Mouse (Mus musculus): ENCODE measurements around the gene Shroom2. TPM values are rescaled to one million over a fixed set of nuclear protein-coding genes. Genes with fewer than 3 reads are reported as not detected.

The Shroom2 gene
- total RNA-seq, 2 experiments from 2014 or later: 1.0 to 1.8 TPM

DNA sequence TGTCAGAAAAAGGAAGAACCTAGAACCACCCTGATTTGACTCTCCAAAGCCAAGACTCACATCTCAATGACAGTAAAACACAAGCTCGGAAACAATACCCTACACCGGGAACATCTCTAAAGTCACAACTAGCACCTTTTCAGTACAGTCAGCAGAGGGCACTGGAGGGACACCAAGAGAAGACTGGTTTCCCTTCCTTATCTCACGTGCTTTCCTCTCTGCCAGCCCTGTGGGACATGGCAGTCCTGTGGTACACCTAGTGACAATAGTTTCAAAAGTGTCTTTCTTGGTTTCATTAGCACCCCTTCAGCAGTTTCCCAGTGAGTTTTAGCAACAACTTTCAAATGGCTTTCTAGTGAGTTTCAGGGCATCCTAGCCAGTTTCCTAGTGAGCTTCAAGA, 63.9 kb downstream of the Shroom2 start:
- DNase-seq: no peak
- intact Hi-C loops (cut with DNase I): loop anchor here (5.0 to 10.0 kb wide), 2 partner anchors 109 to 1977 kb away; no protein-coding TSS in a partner anchor

DNA sequence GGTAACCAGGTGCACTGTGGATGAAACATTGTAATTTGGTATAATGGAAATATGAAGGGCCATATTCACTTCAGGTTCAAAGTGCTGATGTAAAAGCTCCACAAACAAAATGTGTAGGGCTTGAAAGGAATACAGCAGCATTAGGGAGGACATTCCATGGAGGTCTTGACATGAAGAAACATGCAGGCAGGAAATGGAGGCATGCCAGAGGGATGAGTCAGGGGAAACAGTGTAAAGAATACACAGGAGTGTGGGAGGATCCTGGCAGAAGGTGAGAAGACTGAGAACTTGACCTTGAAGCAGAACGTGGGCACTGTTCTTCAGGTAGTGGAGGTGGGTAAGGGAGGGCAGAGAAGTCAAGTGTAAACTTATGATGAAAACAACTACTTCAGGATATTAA, 65.6 kb downstream of the Shroom2 start:
- intact Hi-C loops (cut with DNase I): loop anchor here (10.0 kb wide), 1 partner anchor 111 kb away; no protein-coding TSS in a partner anchor

DNA sequence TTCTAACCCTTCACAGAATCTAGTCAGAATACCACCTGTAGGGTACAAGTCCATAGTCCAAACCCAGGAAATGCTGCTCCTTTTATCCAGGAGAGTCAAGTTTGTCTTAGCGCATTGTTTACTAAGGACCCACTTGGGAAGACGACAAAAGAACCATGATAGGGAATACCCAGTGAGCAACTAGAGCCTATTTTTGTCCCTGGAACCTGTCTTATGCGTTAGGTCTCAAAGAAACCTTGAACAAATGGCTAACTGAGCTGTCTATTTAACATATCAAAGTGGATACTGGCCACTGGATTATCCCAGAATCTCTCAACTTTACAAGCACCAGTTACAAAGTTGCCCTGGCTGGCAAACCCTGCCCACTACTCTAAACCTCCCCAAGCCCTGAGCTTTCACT, 67.6 kb downstream of the Shroom2 start:
- DNase-seq: no peak
- intact Hi-C loops (cut with DNase I): loop anchor here (10.0 kb wide), 1 partner anchor 113 kb away; no protein-coding TSS in a partner anchor

More for the DNA sequence above, 65.6 kb downstream of the Shroom2 start:
- no peak for DNase-seq

DNA sequence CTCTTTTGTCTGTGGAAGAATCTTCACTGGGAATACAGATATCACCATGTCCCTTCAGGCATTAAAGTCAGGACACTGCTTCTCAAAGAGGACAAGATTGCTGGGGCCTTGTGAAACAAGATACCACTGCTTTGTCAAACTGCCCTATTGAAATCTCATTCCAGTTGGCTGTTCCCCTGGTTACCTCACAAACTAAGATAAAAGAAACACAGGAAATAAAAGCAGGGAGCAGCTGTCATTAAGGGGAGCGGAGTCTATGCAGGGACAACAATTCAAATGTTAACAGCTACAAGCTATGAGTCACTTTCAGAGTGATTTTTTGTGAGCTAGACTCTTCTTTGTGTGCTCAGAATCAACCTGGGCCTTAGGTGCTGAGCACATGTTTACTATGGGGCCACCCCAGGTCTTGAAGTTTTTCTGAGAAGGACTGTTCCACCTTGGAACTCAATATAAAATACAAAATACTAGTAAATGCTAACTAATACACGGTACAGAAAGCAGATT, 78.4 kb downstream of the Shroom2 start:
- intact Hi-C loops (cut with DNase I): no loop called here
- no peak for DNase-seq

DNA sequence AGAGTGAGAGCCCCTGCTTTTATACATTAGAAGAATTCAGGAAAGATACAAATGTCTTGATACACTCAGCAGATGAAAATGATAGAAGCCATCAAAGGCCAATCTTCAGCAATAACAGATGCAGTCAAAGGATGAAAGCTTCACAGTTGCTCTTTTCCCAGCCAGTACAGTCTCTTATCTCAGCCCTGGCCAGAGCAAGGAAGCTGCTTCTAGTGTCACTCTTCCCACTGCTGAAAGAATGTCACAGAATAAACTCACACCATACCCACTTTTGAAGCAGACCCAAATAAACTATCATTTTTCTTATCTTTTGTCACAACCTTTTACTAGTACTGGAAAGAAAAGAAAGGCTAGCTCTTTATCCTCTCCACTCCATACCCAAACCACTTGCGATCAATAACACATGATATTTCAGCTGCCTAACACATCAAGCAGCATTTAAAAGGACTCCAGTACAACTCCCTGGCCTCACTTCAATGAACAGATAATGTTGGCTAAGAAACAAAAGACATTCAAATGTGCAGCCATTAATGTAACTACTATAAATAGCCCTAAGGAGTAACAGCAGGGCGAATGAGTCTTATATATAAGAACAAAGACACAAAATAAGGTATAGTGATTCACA, 90.0 kb downstream of the Shroom2 start:
- DNase-seq: no peak
- intact Hi-C loops (cut with DNase I): no loop called here

DNA sequence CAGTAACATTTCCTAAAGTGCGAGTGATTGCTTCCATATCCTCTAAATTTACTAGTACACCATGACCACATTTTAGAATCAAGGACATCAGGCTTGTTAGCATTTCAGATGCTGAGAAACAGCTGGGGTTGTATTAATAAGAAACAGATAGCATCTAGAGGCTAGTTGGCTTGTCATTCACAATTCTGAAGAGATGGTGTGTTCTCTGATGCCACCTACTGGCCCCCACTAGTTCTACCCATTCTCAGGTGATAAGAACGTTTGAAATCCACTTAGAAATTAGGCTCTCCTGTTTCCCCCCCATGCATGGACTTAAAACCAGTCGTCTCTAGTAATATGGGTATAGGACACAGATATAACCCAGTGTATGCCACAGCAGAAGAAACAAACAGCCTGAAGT, 92.9 kb downstream of the Shroom2 start:
- DNase-seq: no peak
- intact Hi-C loops (cut with DNase I): no loop called here

DNA sequence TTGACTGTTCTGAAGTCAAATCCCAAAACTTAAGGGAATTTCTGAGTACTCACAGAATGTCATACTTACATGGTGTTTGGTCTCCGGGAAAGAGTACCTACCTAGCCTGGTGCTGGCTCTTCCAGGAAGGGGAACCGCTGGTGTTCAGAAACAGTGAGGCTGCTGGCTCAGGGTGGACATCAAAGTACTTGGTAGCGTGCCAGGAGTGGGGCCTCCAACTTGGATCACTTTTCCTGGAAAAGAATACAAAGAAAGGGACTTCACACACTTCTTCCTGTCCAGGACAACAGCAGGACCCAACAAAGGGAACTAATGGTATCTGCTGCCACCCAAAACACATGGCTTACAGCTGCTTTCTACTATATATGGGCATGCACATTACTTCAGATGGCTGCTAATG, 95.8 kb downstream of the Shroom2 start:
- DNase-seq: no peak
- intact Hi-C loops (cut with DNase I): no loop called here

DNA sequence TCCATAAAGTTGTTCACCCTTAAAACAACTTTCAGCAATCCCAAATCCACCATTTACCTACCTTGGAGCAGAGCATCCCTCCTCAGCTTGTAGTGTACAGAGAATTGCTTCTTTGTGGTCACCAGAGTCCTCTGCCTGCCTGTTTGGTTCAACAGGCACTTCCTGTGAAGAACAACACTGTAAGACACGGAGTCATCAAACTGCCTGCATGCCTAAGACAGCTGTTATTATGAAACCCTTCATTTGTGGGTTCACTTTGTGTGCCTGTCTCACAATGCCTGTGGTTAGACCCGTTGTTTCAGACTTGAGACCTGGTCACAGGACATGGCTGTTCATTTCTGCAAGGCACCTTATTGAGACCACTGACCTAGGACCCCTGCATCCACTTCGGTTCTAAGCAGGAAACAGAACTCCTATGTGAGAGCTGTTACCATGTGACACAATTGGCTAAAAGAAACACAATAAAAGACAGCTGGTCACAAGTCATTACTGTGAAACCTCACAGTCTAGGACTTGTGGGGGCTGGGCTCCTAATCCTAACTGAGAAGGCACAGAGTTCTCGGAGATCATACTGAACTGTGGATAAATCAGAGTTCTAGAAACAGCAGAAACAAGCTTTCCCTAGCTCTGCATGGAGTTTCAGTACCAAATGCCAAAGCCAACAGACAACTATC, 111.8 kb downstream of the Shroom2 start:
- intact Hi-C loops (cut with DNase I): no loop called here
- DNase-seq: no peak

DNA sequence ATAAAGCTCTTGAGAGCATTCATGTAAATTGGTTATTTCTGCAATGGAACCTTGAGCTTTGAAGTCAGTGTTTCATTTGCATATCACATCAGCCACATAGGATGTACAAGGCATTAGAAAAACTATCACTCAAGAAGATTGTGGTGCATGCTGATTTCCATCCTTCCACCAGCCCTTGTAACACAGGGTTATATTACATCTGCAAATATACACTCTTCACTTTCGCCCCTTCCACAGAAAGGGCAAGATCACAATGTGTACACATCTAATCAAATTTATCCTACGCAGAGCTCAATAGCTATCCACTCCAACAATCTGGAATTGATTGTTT, 112.7 kb downstream of the Shroom2 start:
- intact Hi-C loops (cut with DNase I): no loop called here
- DNase-seq: no peak

DNA sequence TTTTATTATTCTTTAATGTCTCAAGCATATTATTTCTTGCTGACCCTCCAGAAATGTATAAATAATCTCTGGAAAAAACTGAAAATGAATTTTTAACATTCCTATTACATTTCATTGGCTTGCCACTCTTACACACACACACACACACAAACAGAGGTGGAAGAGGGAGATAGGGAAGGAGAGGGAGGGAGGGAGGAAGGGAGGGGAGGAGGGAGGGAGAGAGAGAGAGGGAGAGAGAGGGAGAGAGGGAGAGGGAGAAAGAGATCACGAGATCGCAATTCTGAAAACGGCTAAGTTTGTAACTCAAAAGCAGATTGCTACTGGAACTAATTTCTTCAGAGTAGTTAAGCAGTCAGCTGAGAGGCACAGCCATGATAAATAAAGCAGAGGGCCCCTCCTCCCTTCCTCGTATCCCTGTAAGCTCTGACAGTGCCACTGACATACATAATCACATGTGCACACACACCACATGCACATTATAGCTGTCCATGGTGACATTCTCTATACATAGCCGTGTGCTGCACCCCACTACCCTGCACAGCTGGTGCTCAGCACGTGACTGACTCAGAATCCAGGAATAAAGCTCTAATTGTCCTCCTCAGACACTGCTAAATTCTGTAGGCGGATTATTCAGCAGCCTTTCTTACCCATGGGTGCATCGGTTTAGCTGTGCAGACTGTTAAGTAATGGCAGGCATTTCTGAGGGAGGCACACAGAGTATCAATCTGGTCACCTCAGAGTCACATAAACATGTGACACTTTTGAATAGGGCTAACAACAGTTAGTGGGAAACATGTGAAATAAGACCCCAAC, 113.3 kb downstream of the Shroom2 start:
- intact Hi-C loops (cut with DNase I): no loop called here
- no peak for DNase-seq

DNA sequence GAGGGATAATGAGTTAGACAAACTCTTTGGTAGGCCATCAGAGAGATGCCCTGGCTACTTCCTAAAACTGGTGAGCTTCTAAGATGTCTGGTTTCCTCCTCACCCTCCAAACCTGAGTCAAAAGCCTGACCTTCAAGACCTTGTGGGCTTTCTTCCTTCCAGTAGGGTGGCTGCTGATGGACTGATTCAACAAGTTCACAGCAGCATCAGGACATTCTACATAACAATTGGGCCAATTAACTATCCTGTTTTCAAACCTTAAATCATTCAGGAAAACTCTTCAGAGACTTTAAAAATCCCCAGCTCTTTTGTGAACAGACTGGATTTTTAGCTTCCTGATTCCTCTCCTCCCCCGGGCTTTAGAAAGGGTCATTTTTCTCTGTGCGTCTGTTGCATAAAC, 116.6 kb downstream of the Shroom2 start:
- intact Hi-C loops (cut with DNase I): no loop called here

DNA sequence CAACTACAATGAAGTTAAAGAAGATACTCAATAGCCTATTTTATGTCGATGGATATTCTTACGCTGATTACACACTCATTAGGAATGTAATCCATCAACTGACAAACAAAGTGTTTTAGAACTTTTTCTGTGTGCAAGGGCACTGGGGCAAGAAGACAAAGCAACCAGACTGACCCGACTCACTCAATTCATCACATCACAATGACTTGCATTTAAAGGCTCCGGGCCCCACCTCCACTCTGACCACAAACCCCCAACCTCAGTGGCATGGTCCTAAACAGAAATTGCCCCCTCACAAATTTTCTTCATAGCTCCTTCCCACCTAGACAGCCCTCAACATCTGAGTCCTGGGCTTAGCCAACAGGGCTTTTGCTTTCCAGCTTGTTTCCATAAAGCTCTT, 124.4 kb downstream of the Shroom2 start:
- intact Hi-C loops (cut with DNase I): no loop called here
- DNase-seq: no peak

More for the DNA sequence above, 116.6 kb downstream of the Shroom2 start:
- DNase-seq: no peak

DNA sequence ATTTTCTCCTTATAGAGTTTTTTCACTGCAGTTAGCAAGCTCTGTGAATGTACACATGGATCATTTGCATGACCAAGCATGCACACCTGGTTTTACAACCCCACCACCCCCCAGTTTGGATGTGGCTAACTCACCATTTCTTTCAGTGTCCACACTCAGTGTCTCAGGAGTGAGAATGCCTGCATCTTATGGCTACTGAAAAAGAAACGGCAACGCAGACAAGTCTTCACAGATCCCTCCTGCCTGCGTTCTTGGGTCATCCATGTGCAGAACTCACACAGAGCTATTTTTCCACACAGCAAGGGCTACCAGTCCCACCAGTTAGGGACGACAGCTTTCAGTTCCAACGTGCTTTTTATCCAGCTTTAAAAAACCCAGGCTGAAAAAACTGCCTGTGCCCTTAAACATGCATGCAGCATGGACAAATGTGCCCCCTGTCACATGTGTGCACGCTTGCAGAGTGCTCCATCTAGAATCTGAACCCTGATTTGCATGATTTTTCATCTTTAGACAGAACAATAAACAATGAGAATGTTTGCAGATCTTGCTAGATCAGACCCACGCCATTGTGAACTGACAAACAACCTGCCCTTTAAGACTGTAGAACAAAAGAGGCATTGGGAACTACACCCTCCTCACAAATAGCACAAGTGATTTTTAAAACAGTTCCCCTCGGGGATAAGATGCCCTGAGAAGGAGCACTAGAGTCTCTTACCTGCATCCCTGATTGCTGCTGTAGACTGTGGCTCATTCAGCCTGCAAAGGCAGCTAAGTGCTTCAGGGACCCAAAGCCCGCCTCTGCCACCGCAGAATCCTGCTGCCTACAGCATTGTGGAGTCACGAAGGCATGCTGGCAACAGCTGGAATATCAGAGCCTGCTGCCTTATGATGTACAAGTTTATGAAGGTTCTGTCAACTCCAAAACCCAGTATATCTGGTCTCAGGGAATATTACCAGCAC, 125.3 kb downstream of the Shroom2 start:
- intact Hi-C loops (cut with DNase I): no loop called here

DNA sequence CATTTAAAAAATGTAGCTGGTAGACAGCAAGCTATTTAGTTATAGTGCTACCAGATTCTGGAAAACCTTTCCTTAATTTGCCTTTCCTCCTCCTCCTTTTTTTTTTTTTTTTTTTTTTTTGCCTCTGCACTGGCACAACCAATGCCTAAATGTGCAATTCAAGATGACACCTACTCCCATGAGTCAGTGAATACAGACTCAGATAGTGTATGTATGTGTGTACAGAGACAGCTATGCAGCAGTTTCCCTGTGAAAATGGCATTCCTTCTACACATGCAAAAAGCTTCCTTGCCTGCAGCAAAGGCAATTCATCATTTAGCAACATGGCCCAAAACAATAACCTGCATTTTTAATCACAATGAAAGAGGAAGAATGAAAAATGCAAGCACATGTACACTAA, 126.1 kb downstream of the Shroom2 start:
- intact Hi-C loops (cut with DNase I): no loop called here
- no peak for DNase-seq

More for the DNA sequence above, 125.3 kb downstream of the Shroom2 start:
- DNase-seq: no peak

DNA sequence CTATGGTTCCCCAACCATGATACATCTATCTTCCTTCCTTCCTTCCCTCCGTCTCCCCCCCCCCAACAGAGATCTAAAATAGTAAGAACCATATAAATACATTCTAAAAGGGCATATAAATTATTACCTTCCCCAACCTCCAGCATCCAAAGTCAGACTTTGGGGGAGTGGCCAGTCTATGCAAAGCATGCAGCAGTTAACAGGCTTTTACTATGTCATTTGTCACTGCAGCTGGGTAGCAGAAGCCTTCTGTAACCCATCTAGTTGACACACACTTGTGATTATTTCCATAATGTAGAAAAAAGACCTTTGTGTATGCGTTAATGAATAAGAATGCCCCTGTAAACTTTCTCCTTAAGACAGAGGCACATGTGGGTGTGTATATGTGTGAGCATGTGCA, 126.6 kb downstream of the Shroom2 start:
- no peak for DNase-seq
- intact Hi-C loops (cut with DNase I): no loop called here

DNA sequence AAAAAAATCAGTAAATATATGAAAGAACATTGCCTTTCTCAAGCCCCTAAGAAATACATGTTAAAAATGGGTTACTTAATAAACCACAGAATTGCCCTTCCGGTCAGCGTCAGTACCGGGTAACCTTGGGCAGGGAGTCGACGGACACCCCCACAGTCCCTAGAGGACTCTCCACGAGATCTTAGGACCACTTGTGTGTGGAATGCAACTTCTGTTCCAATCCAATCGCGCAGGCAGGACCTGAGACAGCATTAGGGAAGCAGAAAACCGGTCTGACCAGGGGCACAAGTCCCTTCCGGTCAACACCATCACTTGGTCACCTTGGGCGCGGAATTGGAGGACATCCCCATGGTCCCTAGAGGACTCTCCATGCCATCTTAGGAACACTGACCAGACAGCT, 133.9 kb downstream of the Shroom2 start:
- intact Hi-C loops (cut with DNase I): no loop called here

DNA sequence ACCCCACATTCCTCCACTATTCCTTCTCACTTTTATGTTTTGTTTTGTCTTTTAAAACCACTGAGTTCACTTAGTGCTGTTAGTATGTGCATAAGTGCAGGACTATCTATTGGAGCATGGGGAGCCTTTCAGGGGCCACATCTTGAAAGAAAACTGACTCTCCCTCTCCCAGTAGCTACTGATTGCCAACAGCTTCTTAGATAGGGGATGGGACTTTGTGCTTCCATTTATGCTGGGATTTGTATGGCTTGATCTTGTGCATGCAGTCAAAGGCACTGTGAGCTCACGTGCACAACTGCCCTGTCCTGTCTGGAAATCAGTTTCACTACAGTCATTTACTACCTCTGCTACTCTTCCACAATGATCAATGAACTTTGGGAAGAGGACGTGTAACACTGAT, 147.9 kb downstream of the Shroom2 start:
- intact Hi-C loops (cut with DNase I): no loop called here
- no peak for DNase-seq

More for the DNA sequence above, 133.9 kb downstream of the Shroom2 start:
- DNase-seq: no peak

DNA sequence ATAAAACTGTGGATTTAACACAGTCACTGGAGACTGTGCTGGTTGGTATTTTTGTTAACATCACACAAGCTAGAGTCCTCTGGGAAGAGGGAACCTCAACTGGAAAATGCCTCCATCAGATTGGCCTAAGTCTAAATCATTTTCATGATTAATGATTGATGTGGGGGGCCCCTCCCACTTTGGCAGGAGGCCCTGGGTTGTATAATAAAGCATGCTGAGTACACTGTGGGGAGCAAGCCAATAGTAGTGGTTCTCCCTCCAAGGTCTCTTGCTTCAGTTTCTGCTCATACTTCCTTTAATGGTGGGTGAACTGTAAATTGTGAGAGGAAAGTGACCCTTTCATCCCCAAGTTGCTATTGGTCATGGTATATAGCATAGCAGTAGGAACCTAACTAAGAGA, 148.3 kb downstream of the Shroom2 start:
- intact Hi-C loops (cut with DNase I): no loop called here

DNA sequence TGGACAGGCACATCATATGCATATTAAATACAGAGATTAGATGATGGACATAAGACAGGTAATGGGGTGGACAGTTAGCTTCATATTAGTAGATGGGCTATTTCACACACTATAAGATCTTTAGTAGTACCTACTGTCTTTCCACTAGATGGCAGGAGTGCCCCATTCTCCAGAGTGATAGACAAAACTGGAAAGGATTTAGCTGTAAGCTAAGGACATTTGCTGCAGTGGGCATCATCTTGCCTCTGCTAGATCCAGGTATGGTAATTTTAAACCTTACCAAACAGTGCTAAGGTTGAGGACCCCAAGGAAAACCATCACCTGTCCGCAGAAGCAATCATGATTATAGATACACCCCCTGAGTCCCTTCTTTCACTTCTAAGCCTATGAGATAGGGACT, 150.8 kb downstream of the Shroom2 start:
- intact Hi-C loops (cut with DNase I): loop anchor here (5.0 kb wide), 1 partner anchor 219 kb away; no protein-coding TSS in a partner anchor
- no peak for DNase-seq

More for the DNA sequence above, 148.3 kb downstream of the Shroom2 start:
- DNase-seq: no peak

DNA sequence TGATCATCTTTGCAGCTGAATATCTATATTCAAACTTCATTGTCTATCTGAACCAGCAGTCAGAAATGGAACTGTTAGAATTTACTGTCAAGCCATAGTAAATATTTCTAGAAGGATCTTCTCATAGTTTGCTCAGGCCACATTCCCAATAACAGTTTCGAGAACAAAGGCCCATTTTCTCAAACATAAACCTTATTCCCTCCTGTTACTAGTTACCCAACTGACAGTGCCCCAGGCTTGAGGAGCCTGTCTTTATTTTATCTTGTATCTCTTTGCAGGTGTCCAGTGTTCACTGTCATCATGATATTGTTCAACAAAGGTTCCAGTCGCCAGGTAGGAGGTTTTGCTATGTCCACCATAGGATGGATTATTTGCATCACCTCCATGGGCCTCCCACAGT, 206.2 kb downstream of the Shroom2 start, which contains the start of gene Cldn34a:
Gene Cldn34a, plus strand, starts transcription at position 301 of the 400 bp plus-strand sequence.
- intact Hi-C loops (cut with DNase I): no loop called here
- DNase-seq: no peak
